Mouse (Mus musculus): ENCODE measurements around the gene Mbd6. TPM values are rescaled to one million over a fixed set of nuclear protein-coding genes. Genes with fewer than 3 reads are reported as not detected.

The Mbd6 gene
- 9.9 and 11.1 TPM in 2 replicates for polyA plus RNA-seq (2015; fragmentation: Nextera tagmentation; extraction: Ambion mirVana)

GRCm38 (mm10) chr10:127288800-127289572 lies at the start of gene Mbd6:
Gene Mbd6, minus strand, starts transcription at chr10:127289018.
- H3K9me3 ChIP-seq (ENCODE audit: control insufficient read depth, low read length), result no peaks in the 10 kb centered on the region
- H3K27ac ChIP-seq (ENCODE audit: low read length), result peak within 1 kb of the TSS; percentile 99
- peaks cover 49% of the 10 kb centered on the region for H3K4me1 ChIP-seq (ENCODE audit: control insufficient read depth, insufficient read depth, low read length)
- H3K9ac ChIP-seq (ENCODE audit: low read depth, low read length), result peak within 1 kb of the TSS; percentile 85
- peak; percentile 47 for ATAC-seq
- WGBS, result 0% methylated on average over 46 of the region's 65 CpGs
- peak within 1 kb of the TSS; percentile 75 for H3K4me3 ChIP-seq (ENCODE audit: low read length)
- H3K4me2 ChIP-seq (ENCODE audit: low read depth, low read length), result peak within 1 kb of the TSS; percentile 71
- peaks cover 19% of the 10 kb centered on the region for H3K36me3 ChIP-seq (ENCODE audit: control insufficient read depth, insufficient read depth, low read length)
- H3K27me3 ChIP-seq (replicated peaks; ENCODE audit: control insufficient read depth, insufficient read depth, low read length), result no peaks in the 10 kb centered on the region

GRCm38 (mm10) chr10:127337536-127338099 lies 48.8 kb upstream of the Mbd6 start:
- Histone ChIP-seq H3K4me2 (ENCODE audit: low read depth, low read length) (no peak overlapping the region), H3K4me1 (ENCODE audit: control insufficient read depth, insufficient read depth, low read length) (peaks cover 9% of the 10 kb centered on the region), H3K9me3 (ENCODE audit: control insufficient read depth, low read length) (no peaks in the 10 kb centered on the region), H3K27ac (ENCODE audit: low read length) (no peak overlapping the region), H3K27me3 (replicated peaks; ENCODE audit: control insufficient read depth, insufficient read depth, low read length) (peaks cover 5% of the 10 kb centered on the region), H3K36me3 (ENCODE audit: control insufficient read depth, insufficient read depth, low read length) (no peaks in the 10 kb centered on the region), H3K9ac (ENCODE audit: low read depth, low read length) (no peak overlapping the region), H3K4me3 (ENCODE audit: low read length) (no peak overlapping the region)
- 81% methylated on average over 6 of the region's 6 CpGs for WGBS
- no peak for ATAC-seq

- Histone ChIP-seq H3K4me1 (ENCODE audit: control insufficient read depth, insufficient read depth, low read length) (peaks cover 9% of the 10 kb centered on the region), H3K9ac (ENCODE audit: low read depth, low read length) (no peak overlapping the region), H3K4me3 (ENCODE audit: low read length) (no peak overlapping the region), H3K36me3 (ENCODE audit: control insufficient read depth, insufficient read depth, low read length) (no peaks in the 10 kb centered on the region), H3K27ac (ENCODE audit: low read length) (no peak overlapping the region), H3K9me3 (ENCODE audit: control insufficient read depth, low read length) (no peaks in the 10 kb centered on the region), H3K4me2 (ENCODE audit: low read depth, low read length) (no peak overlapping the region), H3K27me3 (replicated peaks; ENCODE audit: control insufficient read depth, insufficient read depth, low read length) (peaks cover 5% of the 10 kb centered on the region)
- ATAC-seq, result no peak
- WGBS, result 60% methylated on average over 5 of the region's 5 CpGs
Observed at GRCm38 (mm10) chr10:127336952-127337351, 48.1 kb upstream of the Mbd6 start.

- Histone ChIP-seq H3K9me3 (ENCODE audit: control insufficient read depth, low read length) (no peaks in the 10 kb centered on the region), H3K9ac (ENCODE audit: low read depth, low read length) (no peak overlapping the region), H3K27me3 (replicated peaks; ENCODE audit: control insufficient read depth, insufficient read depth, low read length) (no peaks in the 10 kb centered on the region; the same call in 1 of the 2 replicates), H3K4me1 (ENCODE audit: control insufficient read depth, insufficient read depth, low read length) (peaks cover 3% of the 10 kb centered on the region; the same call in 1 of the 2 replicates), H3K4me2 (ENCODE audit: low read depth, low read length) (no peak overlapping the region), H3K36me3 (ENCODE audit: control insufficient read depth, insufficient read depth, low read length) (no peaks in the 10 kb centered on the region), H3K4me3 (ENCODE audit: low read length) (no peak overlapping the region), H3K27ac (ENCODE audit: low read length) (no peak overlapping the region)
- 71% methylated on average over 1 of the region's 1 CpGs for WGBS
- no peak for ATAC-seq
Observed at GRCm38 (mm10) chr10:127335271-127335670, 46.5 kb upstream of the Mbd6 start.

- Histone ChIP-seq H3K36me3 (ENCODE audit: control insufficient read depth, insufficient read depth, low read length) (no peaks in the 10 kb centered on the region), H3K27me3 (replicated peaks; ENCODE audit: control insufficient read depth, insufficient read depth, low read length) (peaks cover 3% of the 10 kb centered on the region; the same call in 1 of the 2 replicates), H3K9me3 (ENCODE audit: control insufficient read depth, low read length) (no peaks in the 10 kb centered on the region), H3K9ac (ENCODE audit: low read depth, low read length) (no peak overlapping the region), H3K4me1 (ENCODE audit: control insufficient read depth, insufficient read depth, low read length) (no peaks in the 10 kb centered on the region), H3K4me3 (ENCODE audit: low read length) (no peak overlapping the region), H3K4me2 (ENCODE audit: low read depth, low read length) (no peak overlapping the region), H3K27ac (ENCODE audit: low read length) (no peak overlapping the region)
- no peak for ATAC-seq
- 69% methylated on average over 5 of the region's 5 CpGs for WGBS
Observed at GRCm38 (mm10) chr10:127333152-127333551, 44.3 kb upstream of the Mbd6 start.

- no peaks in the 10 kb centered on the region for H3K36me3 ChIP-seq (ENCODE audit: control insufficient read depth, insufficient read depth, low read length)
- H3K27ac ChIP-seq (ENCODE audit: low read length), result no peak overlapping the region
- H3K9me3 ChIP-seq (ENCODE audit: control insufficient read depth, low read length), result no peaks in the 10 kb centered on the region
- 47% methylated on average over 31 of the region's 31 CpGs for WGBS
- 0 out of 2 replicates have a peak overlapping the region, but pooled peaks have one; percentile 24 for H3K4me2 ChIP-seq (ENCODE audit: low read depth, low read length)
- ATAC-seq, result no peak
- H3K4me1 ChIP-seq (ENCODE audit: control insufficient read depth, insufficient read depth, low read length), result no peaks in the 10 kb centered on the region
- H3K4me3 ChIP-seq (ENCODE audit: low read length), result no peak overlapping the region
- H3K9ac ChIP-seq (ENCODE audit: low read depth, low read length), result no peak overlapping the region
- peaks cover 10% of the 10 kb centered on the region for H3K27me3 ChIP-seq (replicated peaks; ENCODE audit: control insufficient read depth, insufficient read depth, low read length)
Observed at GRCm38 (mm10) chr10:127332211-127332874, 43.5 kb upstream of the Mbd6 start.

GRCm38 (mm10) chr10:127330212-127330611 lies 41.4 kb upstream of the Mbd6 start:
- Histone ChIP-seq H3K4me2 (ENCODE audit: low read depth, low read length) (no peak overlapping the region), H3K9ac (ENCODE audit: low read depth, low read length) (no peak overlapping the region), H3K36me3 (ENCODE audit: control insufficient read depth, insufficient read depth, low read length) (no peaks in the 10 kb centered on the region), H3K27me3 (replicated peaks; ENCODE audit: control insufficient read depth, insufficient read depth, low read length) (peaks cover 15% of the 10 kb centered on the region), H3K27ac (ENCODE audit: low read length) (no peak overlapping the region), H3K9me3 (ENCODE audit: control insufficient read depth, low read length) (no peaks in the 10 kb centered on the region), H3K4me3 (ENCODE audit: low read length) (no peak overlapping the region), H3K4me1 (ENCODE audit: control insufficient read depth, insufficient read depth, low read length) (peaks cover 16% of the 10 kb centered on the region)
- ATAC-seq, result no peak
- 81% methylated on average over 7 of the region's 7 CpGs for WGBS

- no peak overlapping the region for H3K27ac ChIP-seq (ENCODE audit: low read length)
- H3K27me3 ChIP-seq (replicated peaks; ENCODE audit: control insufficient read depth, insufficient read depth, low read length), result peaks cover 17% of the 10 kb centered on the region
- no peak for ATAC-seq
- no peak overlapping the region for H3K4me2 ChIP-seq (ENCODE audit: low read depth, low read length)
- H3K4me1 ChIP-seq (ENCODE audit: control insufficient read depth, insufficient read depth, low read length), result peaks cover 18% of the 10 kb centered on the region
- H3K36me3 ChIP-seq (ENCODE audit: control insufficient read depth, insufficient read depth, low read length), result no peaks in the 10 kb centered on the region
- no peak overlapping the region for H3K4me3 ChIP-seq (ENCODE audit: low read length)
- no peak overlapping the region for H3K9ac ChIP-seq (ENCODE audit: low read depth, low read length)
- H3K9me3 ChIP-seq (ENCODE audit: control insufficient read depth, low read length), result no peaks in the 10 kb centered on the region
- 49% methylated on average over 18 of the region's 18 CpGs for WGBS
Observed at GRCm38 (mm10) chr10:127327461-127328145, 38.8 kb upstream of the Mbd6 start.

- Histone ChIP-seq H3K27ac (ENCODE audit: low read length) (no peak overlapping the region), H3K9ac (ENCODE audit: low read depth, low read length) (peak overlapping the region; percentile 72), H3K4me2 (ENCODE audit: low read depth, low read length) (peak overlapping the region; percentile 96), H3K36me3 (ENCODE audit: control insufficient read depth, insufficient read depth, low read length) (no peaks in the 10 kb centered on the region), H3K27me3 (replicated peaks; ENCODE audit: control insufficient read depth, insufficient read depth, low read length) (peaks cover 17% of the 10 kb centered on the region), H3K9me3 (ENCODE audit: control insufficient read depth, low read length) (no peaks in the 10 kb centered on the region), H3K4me3 (ENCODE audit: low read length) (peak overlapping the region; percentile 62), H3K4me1 (ENCODE audit: control insufficient read depth, insufficient read depth, low read length) (peaks cover 19% of the 10 kb centered on the region)
- WGBS, result 10% methylated on average over 29 of the region's 29 CpGs
- no peak for ATAC-seq
Observed at GRCm38 (mm10) chr10:127326828-127327227, 38.0 kb upstream of the Mbd6 start.

Data from intestine, embryonic 16.5 days (tissue).